Mouse (Mus musculus): ENCODE measurements around the gene Olfr1360.

The Olfr1360 gene

GRCm38 (mm10) chr13:21642418-21642817 is 34.8 kb downstream of the Olfr1360 start, which contains the start of gene Olfr11:
TSS of gene Olfr11 (minus strand) at chr13:21642518.
- DNase-seq (ENCODE audit: low read depth) = no peak

Data from fibroblast of lung, adult 2 months (primary cell).